Mouse (Mus musculus) megakaryocyte, embryonic 14.5 days (primary cell): ENCODE data around the gene Gm49405.

ENCODE experiments used
- FLI1 ChIP-seq: IDR thresholded peaks from 2 replicates; pipeline ENCODE4 v1.6.1; 2012; ENCODE audit warnings: low read length, inconsistent platforms, mixed read lengths
- GATA1 ChIP-seq: IDR thresholded peaks from 3 replicates; pipeline ENCODE4 v1.6.1; 2012; ENCODE audit warnings: mixed read lengths, low read length, inconsistent platforms, borderline replicate concordance

DNA sequence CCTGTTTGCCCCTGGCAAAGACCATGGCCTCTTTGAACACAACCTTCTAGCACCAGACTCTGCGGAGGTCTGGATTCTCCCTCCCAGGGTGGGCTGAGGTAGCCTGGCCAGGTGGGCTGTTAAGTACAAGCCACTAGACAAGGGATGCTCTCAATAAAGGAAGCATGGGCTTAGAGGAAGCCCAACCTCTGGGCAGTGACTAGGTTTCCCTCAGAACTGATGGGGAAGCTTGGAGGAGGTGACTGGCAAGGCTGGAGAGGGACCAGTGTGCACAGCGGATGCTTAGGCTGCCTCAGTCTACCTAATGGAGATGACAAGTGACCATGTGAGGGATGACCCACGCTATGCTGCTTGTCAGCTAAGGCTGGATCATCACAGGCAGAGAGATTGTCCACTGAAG lies 8.5 kb upstream of the Gm49405 start:
- TF ChIP-seq FLI1 (no peak), GATA1 (no peak)
